ENCODE assay signal across 2 mouse cellular contexts in the genomic region with DNA sequence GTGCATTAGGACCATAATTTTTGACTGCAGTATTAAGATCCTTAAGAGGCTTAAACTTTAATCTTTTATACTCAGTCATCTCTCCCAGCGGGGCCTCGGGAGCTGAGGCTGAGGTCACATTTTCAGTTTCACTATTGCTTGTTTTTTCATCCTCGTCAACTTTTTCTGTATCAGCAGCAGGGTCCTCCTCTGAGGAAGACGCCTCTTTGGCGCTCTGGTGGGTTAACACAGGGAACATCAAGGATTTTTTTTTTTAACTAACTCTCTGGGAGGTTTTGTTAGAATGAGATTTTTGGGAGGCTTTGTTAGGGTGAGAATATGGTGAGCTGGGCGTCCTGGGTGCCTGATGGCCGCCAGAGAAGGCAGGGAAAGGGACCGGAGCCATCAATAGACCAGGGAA.
A peak's percentile ranks its signal among the peaks of the same experiment; 100 is the strongest.
DNase-seq lines count a peak whose midpoint lies in the region; TF ChIP-seq lines count a peak whose summit lies in the region.
"Not testable (repeated sequence)": the region's sequence is repeated elsewhere in the genome, so short reads cannot be mapped to it uniquely, and the experiment has no call there.

No protein-coding gene starts in this region.

- TF ChIP-seq EP300 in CH12.LX (IDR thresholded peaks at IDR 0.05; ENCODE audit: low read length), result not testable (repeated sequence)

- TF ChIP-seq POLR2A in CH12.LX (IDR thresholded peaks at IDR 0.05; ENCODE audit: low read depth, low read length), result peak; percentile 29; the same call in 1 of the 2 replicates
- TF ChIP-seq POLR2A in myocyte (IDR thresholded peaks at IDR 0.05; ENCODE audit: insufficient read length, low read depth), result not testable (repeated sequence)

- DNase-seq in CH12.LX (ENCODE audit: extremely low read depth), result peak; percentile 55

- peak overlapping the region; percentile 65 for H3K4me2 ChIP-seq in CH12.LX (ENCODE audit: insufficient read depth, low read depth, poor library complexity, severe bottlenecking)
- H3K4me2 ChIP-seq in myocyte (ENCODE audit: low read depth), result peak overlapping the region; percentile 69

- not testable (repeated sequence) for H3K9me3 ChIP-seq in CH12.LX (replicated peaks; ENCODE audit: low read length)

- not testable (repeated sequence) for TF ChIP-seq CTCF in CH12.LX (conservative IDR thresholded peaks at IDR 0.05 in 1 of 2, IDR thresholded peaks at IDR 0.05 in 1 of 2; ENCODE audit: low read depth in 2 of 2, low read length in 2 of 2)

- H3K36me3 ChIP-seq in CH12.LX (replicated peaks in 1 of 2; ENCODE audit: control insufficient read depth in 1 of 2, insufficient read depth in 1 of 2, low read length in 1 of 2); myocyte (ENCODE audit: control insufficient read depth, insufficient read depth): not testable (repeated sequence)

- H3ac ChIP-seq in myocyte (ENCODE audit: control insufficient read depth, insufficient read length), result not testable (repeated sequence)

- H3K79me2 ChIP-seq in CH12.LX (replicated peaks; ENCODE audit: control insufficient read depth, extremely low read depth, insufficient read depth, poor library complexity, severe bottlenecking); myocyte (ENCODE audit: control insufficient read depth, insufficient read depth): not testable (repeated sequence)

- TF ChIP-seq RAD21 in CH12.LX (IDR thresholded peaks at IDR 0.05; ENCODE audit: low read depth, low read length), result not testable (repeated sequence)

- H3K27ac ChIP-seq in CH12.LX (ENCODE audit: insufficient read depth, low read depth), result not testable (repeated sequence)

- H3K9ac ChIP-seq in CH12.LX (ENCODE audit: insufficient read depth, low read depth), result peak overlapping the region; percentile 54

- dilution Hi-C loops in CH12.LX (cut with MboI; ENCODE audit: extremely low pct_ligation_motif_present, extremely low pct_unique_long_range_greater_than_20kb, low sequenced_read_pairs), result not testable (repeated sequence)

- in situ Hi-C loops in CH12.LX (cut with MboI; ENCODE audit: low pct_ligation_motif_present, low pct_unique_long_range_greater_than_20kb, low sequenced_read_pairs), result not testable (repeated sequence)

- H3K4me3 ChIP-seq in CH12.LX (replicated peaks in 1 of 3; ENCODE audit: low read depth in 2 of 3, low read length in 2 of 3, poor library complexity in 1 of 3), result peak overlapping the region; percentile 25 to 50 (median 38)
- H3K4me3 ChIP-seq in myocyte, result peak overlapping the region; percentile 14

- H3K27me3 ChIP-seq in CH12.LX (replicated peaks); myocyte (ENCODE audit: control insufficient read depth, insufficient read depth, insufficient read length): not testable (repeated sequence)

- H3K4me1 ChIP-seq in CH12.LX (ENCODE audit: control insufficient read depth in 1 of 2, insufficient read depth in 2 of 2), result peaks cover 3 to 13% of the 10 kb centered on the region in 2 experiments

TF ChIP-seq in CH12.LX, 34 proteins besides CTCF, POLR2A, EP300 and RAD21:
- TF ChIP-seq IRF4 (IDR thresholded peaks at IDR 0.05; ENCODE audit: low read depth, low read length), result peak; percentile 75
- TF ChIP-seq CHD1 (IDR thresholded peaks at IDR 0.05; ENCODE audit: low read depth, low read length), result 0 out of 2 replicates have a peak, but pooled peaks have one; percentile 75
- peak; percentile 57; the same call in 1 of the 2 replicates for TF ChIP-seq SIN3A (IDR thresholded peaks at IDR 0.05; ENCODE audit: low read length)
- peak; percentile 27; the same call in 1 of the 2 replicates for TF ChIP-seq NELFE (IDR thresholded peaks at IDR 0.05; ENCODE audit: low read depth, low read length)
- TF ChIP-seq MXI1 (IDR thresholded peaks at IDR 0.05; ENCODE audit: low read depth, low read length), result 0 out of 2 replicates have a peak, but pooled peaks have one; percentile 34
- 0 out of 2 replicates have a peak, but pooled peaks have one; percentile 9 for TF ChIP-seq NRF1 (IDR thresholded peaks at IDR 0.05; ENCODE audit: low read depth, low read length)
- TF ChIP-seq ZNF384 (IDR thresholded peaks at IDR 0.05; ENCODE audit: low read depth, low read length), result peak; percentile 66; the same call in 1 of the 2 replicates
